Mouse (Mus musculus): ENCODE measurements at regions not wholly inside any gene's neighbourhood (a gene's known extent, or its start where the extent isn't known, plus 50 kb on each side); places are given as distances from the start of the nearest gene placed in this dataset.
A peak's percentile ranks its signal among the peaks of the same experiment; 100 is the strongest.

GRCm38 (mm10) chr7:36526692-36527091 is 171.2 kb upstream of the Tshz3 start:
- DNase-seq (ENCODE audit: low spot score): no peak
- no peaks in the 10 kb centered on the region for H3K36me3 ChIP-seq (ENCODE audit: control insufficient read depth, insufficient read depth, low read length)
- ATAC-seq: no peak
- no peaks in the 10 kb centered on the region for H3K27me3 ChIP-seq (replicated peaks; ENCODE audit: control insufficient read depth, insufficient read depth, low read length)
- no peak overlapping the region for H3K4me2 ChIP-seq (ENCODE audit: low read length)
- no peaks in the 10 kb centered on the region for H3K9me3 ChIP-seq (replicated peaks; ENCODE audit: control insufficient read depth, low read length)
- 25% methylated on average over 3 of the region's 3 CpGs for WGBS
- no peak overlapping the region for H3K4me3 ChIP-seq (ENCODE audit: low read depth, low read length)
- no peaks in the 10 kb centered on the region for H3K4me1 ChIP-seq (ENCODE audit: control insufficient read depth, insufficient read depth, low read length)
- no peak overlapping the region for H3K27ac ChIP-seq (ENCODE audit: low read depth, low read length)
- H3K9ac ChIP-seq (ENCODE audit: low read length): no peak overlapping the region

GRCm38 (mm10) chr7:36529504-36530065 is 168.3 kb upstream of the Tshz3 start:
- Histone ChIP-seq H3K27ac (ENCODE audit: low read depth, low read length) (no peak overlapping the region), H3K4me2 (ENCODE audit: low read length) (no peak overlapping the region), H3K27me3 (replicated peaks; ENCODE audit: control insufficient read depth, insufficient read depth, low read length) (no peaks in the 10 kb centered on the region), H3K9ac (ENCODE audit: low read length) (no peak overlapping the region), H3K4me1 (ENCODE audit: control insufficient read depth, insufficient read depth, low read length) (no peaks in the 10 kb centered on the region), H3K9me3 (replicated peaks; ENCODE audit: control insufficient read depth, low read length) (no peaks in the 10 kb centered on the region), H3K4me3 (ENCODE audit: low read depth, low read length) (no peak overlapping the region), H3K36me3 (ENCODE audit: control insufficient read depth, insufficient read depth, low read length) (no peaks in the 10 kb centered on the region)
- ATAC-seq: no peak
- WGBS: 73% methylated on average over 15 of the region's 15 CpGs
- DNase-seq (ENCODE audit: low spot score): peak; percentile 8

- Histone ChIP-seq H3K9ac (ENCODE audit: low read length) (no peak overlapping the region), H3K27me3 (replicated peaks; ENCODE audit: control insufficient read depth, insufficient read depth, low read length) (no peaks in the 10 kb centered on the region), H3K27ac (ENCODE audit: low read depth, low read length) (no peak overlapping the region), H3K4me2 (ENCODE audit: low read length) (no peak overlapping the region), H3K9me3 (replicated peaks; ENCODE audit: control insufficient read depth, low read length) (no peaks in the 10 kb centered on the region), H3K4me1 (ENCODE audit: control insufficient read depth, insufficient read depth, low read length) (no peaks in the 10 kb centered on the region), H3K4me3 (ENCODE audit: low read depth, low read length) (no peak overlapping the region), H3K36me3 (ENCODE audit: control insufficient read depth, insufficient read depth, low read length) (no peaks in the 10 kb centered on the region)
- no peak for DNase-seq (ENCODE audit: low spot score)
- ATAC-seq: no peak
- WGBS: 87% methylated on average over 1 of the region's 1 CpGs
These were observed 166.4 kb upstream of the Tshz3 start for GRCm38 (mm10) chr7:36531559-36531958.

- Histone ChIP-seq H3K4me1 (ENCODE audit: control insufficient read depth, insufficient read depth, low read length) (no peaks in the 10 kb centered on the region), H3K4me3 (ENCODE audit: low read depth, low read length) (no peak overlapping the region), H3K4me2 (ENCODE audit: low read length) (no peak overlapping the region), H3K36me3 (ENCODE audit: control insufficient read depth, insufficient read depth, low read length) (no peaks in the 10 kb centered on the region), H3K27ac (ENCODE audit: low read depth, low read length) (no peak overlapping the region), H3K9ac (ENCODE audit: low read length) (no peak overlapping the region), H3K27me3 (replicated peaks; ENCODE audit: control insufficient read depth, insufficient read depth, low read length) (no peaks in the 10 kb centered on the region), H3K9me3 (replicated peaks; ENCODE audit: control insufficient read depth, low read length) (no peaks in the 10 kb centered on the region)
- DNase-seq (ENCODE audit: low spot score) (no peak), ATAC-seq (no peak)
- 70% methylated on average over 11 of the region's 11 CpGs for WGBS
These were observed 159.8 kb upstream of the Tshz3 start for GRCm38 (mm10) chr7:36538111-36538510.

- no peak for ATAC-seq
- no peak overlapping the region for H3K4me2 ChIP-seq (ENCODE audit: low read length)
- 13% methylated on average over 14 of the region's 14 CpGs for WGBS
- no peaks in the 10 kb centered on the region for H3K9me3 ChIP-seq (replicated peaks; ENCODE audit: control insufficient read depth, low read length)
- no peak overlapping the region for H3K9ac ChIP-seq (ENCODE audit: low read length)
- no peak overlapping the region for H3K4me3 ChIP-seq (ENCODE audit: low read depth, low read length)
- no peaks in the 10 kb centered on the region; the same call in none of the 2 replicates for H3K4me1 ChIP-seq (ENCODE audit: control insufficient read depth, insufficient read depth, low read length)
- H3K27me3 ChIP-seq (replicated peaks; ENCODE audit: control insufficient read depth, insufficient read depth, low read length): no peaks in the 10 kb centered on the region
- DNase-seq (ENCODE audit: low spot score): no peak
- no peaks in the 10 kb centered on the region for H3K36me3 ChIP-seq (ENCODE audit: control insufficient read depth, insufficient read depth, low read length)
- H3K27ac ChIP-seq (ENCODE audit: low read depth, low read length): no peak overlapping the region
These were observed 149.9 kb upstream of the Tshz3 start for GRCm38 (mm10) chr7:36548007-36548406.

GRCm38 (mm10) chr7:36548440-36548839 is 149.5 kb upstream of the Tshz3 start:
- no peak overlapping the region for H3K4me2 ChIP-seq (ENCODE audit: low read length)
- whole genome bisulfite sequencing: 70% methylated on average over 5 of the region's 5 CpGs
- H3K9me3 ChIP-seq (replicated peaks; ENCODE audit: control insufficient read depth, low read length): no peaks in the 10 kb centered on the region
- ATAC-seq (no peak), DNase-seq (ENCODE audit: low spot score) (no peak)
- H3K27me3 ChIP-seq (replicated peaks; ENCODE audit: control insufficient read depth, insufficient read depth, low read length): no peaks in the 10 kb centered on the region
- no peaks in the 10 kb centered on the region for H3K36me3 ChIP-seq (ENCODE audit: control insufficient read depth, insufficient read depth, low read length)
- no peak overlapping the region for H3K27ac ChIP-seq (ENCODE audit: low read depth, low read length)
- no peaks in the 10 kb centered on the region; the same call in none of the 2 replicates for H3K4me1 ChIP-seq (ENCODE audit: control insufficient read depth, insufficient read depth, low read length)
- no peak overlapping the region for H3K4me3 ChIP-seq (ENCODE audit: low read depth, low read length)
- H3K9ac ChIP-seq (ENCODE audit: low read length): no peak overlapping the region

- H3K4me3 ChIP-seq (ENCODE audit: low read depth, low read length): no peak overlapping the region
- no peak for ATAC-seq
These were observed 126.9 kb upstream of the Tshz3 start for GRCm38 (mm10) chr7:36571061-36571460.

GRCm38 (mm10) chr7:36582074-36582473 is 115.8 kb upstream of the Tshz3 start:
- Histone ChIP-seq H3K9me3 (replicated peaks; ENCODE audit: control insufficient read depth, low read length) (no peaks in the 10 kb centered on the region), H3K4me2 (ENCODE audit: low read length) (no peak overlapping the region), H3K36me3 (ENCODE audit: control insufficient read depth, insufficient read depth, low read length) (no peaks in the 10 kb centered on the region), H3K9ac (ENCODE audit: low read length) (no peak overlapping the region), H3K4me3 (ENCODE audit: low read depth, low read length) (no peak overlapping the region), H3K27me3 (replicated peaks; ENCODE audit: control insufficient read depth, insufficient read depth, low read length) (no peaks in the 10 kb centered on the region), H3K4me1 (ENCODE audit: control insufficient read depth, insufficient read depth, low read length) (no peaks in the 10 kb centered on the region), H3K27ac (ENCODE audit: low read depth, low read length) (no peak overlapping the region)
- 89% methylated on average over 6 of the region's 6 CpGs for WGBS
- DNase-seq (ENCODE audit: low spot score) (no peak), ATAC-seq (no peak)

More at GRCm38 (mm10) chr7:36571061-36571460, 126.9 kb upstream of the Tshz3 start:
- 75% methylated on average over 2 of the region's 2 CpGs for WGBS
- Histone ChIP-seq H3K4me1 (ENCODE audit: control insufficient read depth, insufficient read depth, low read length) (no peaks in the 10 kb centered on the region), H3K9me3 (replicated peaks; ENCODE audit: control insufficient read depth, low read length) (no peaks in the 10 kb centered on the region), H3K27me3 (replicated peaks; ENCODE audit: control insufficient read depth, insufficient read depth, low read length) (no peaks in the 10 kb centered on the region), H3K27ac (ENCODE audit: low read depth, low read length) (no peak overlapping the region), H3K4me2 (ENCODE audit: low read length) (no peak overlapping the region), H3K9ac (ENCODE audit: low read length) (no peak overlapping the region), H3K36me3 (ENCODE audit: control insufficient read depth, insufficient read depth, low read length) (no peaks in the 10 kb centered on the region)
- no peak for DNase-seq (ENCODE audit: low spot score)

GRCm38 (mm10) chr7:36585014-36585413 is 112.9 kb upstream of the Tshz3 start:
- no peak overlapping the region for H3K4me3 ChIP-seq (ENCODE audit: low read depth, low read length)
- H3K9ac ChIP-seq (ENCODE audit: low read length): no peak overlapping the region
- no peak overlapping the region for H3K4me2 ChIP-seq (ENCODE audit: low read length)
- H3K27me3 ChIP-seq (replicated peaks; ENCODE audit: control insufficient read depth, insufficient read depth, low read length): no peaks in the 10 kb centered on the region
- ATAC-seq: no peak
- no peak for DNase-seq (ENCODE audit: low spot score)
- H3K36me3 ChIP-seq (ENCODE audit: control insufficient read depth, insufficient read depth, low read length): no peaks in the 10 kb centered on the region
- WGBS: 84% methylated on average over 1 of the region's 1 CpGs
- H3K9me3 ChIP-seq (replicated peaks; ENCODE audit: control insufficient read depth, low read length): no peaks in the 10 kb centered on the region
- H3K27ac ChIP-seq (ENCODE audit: low read depth, low read length): no peak overlapping the region
- no peaks in the 10 kb centered on the region for H3K4me1 ChIP-seq (ENCODE audit: control insufficient read depth, insufficient read depth, low read length)

Measured in forebrain, embryonic 14.5 days (tissue).